Mouse (Mus musculus) forebrain, embryonic 11.5 days (tissue): ENCODE data around the gene Eloa. TPM values are rescaled to one million over a fixed set of nuclear protein-coding genes. Genes with fewer than 3 reads are reported as not detected.
A peak's percentile ranks its signal among the peaks of the same experiment; 100 is the strongest.

ENCODE experiments used
- ATAC-seq: fragments of 200-750 bp; cut with Nextera tagmentation; replicated peaks from 2 replicates; pipeline ENCODE4 v1.8.0; 2017; ENCODE audit warnings: moderate TSS enrichment; ENCODE audit not compliant: low FRiP score
- DNase-seq: peaks from one replicate; pipeline ENCODE4 v3.0.0-alpha.2; 2017; ENCODE audit warnings: low spot score
- H3K27ac ChIP-seq: fragments of 300-500 bp; sonication (generic); 2 replicates; pipeline ENCODE4 v1.5.1; 2014; ENCODE audit warnings: low read depth, low read length
- H3K27me3 ChIP-seq: fragments of 300-500 bp; sonication (generic); 2 replicates; pipeline ENCODE4 v1.6.1; 2014; ENCODE audit warnings: mild to moderate bottlenecking, low read length, mixed read lengths; ENCODE audit not compliant: control insufficient read depth, insufficient read depth
- H3K36me3 ChIP-seq: fragments of 300-500 bp; sonication (generic); 2 replicates; pipeline ENCODE4 v1.6.1; 2014; ENCODE audit warnings: mild to moderate bottlenecking, low read length, moderate library complexity, mixed read lengths; ENCODE audit not compliant: control insufficient read depth, insufficient read depth
- H3K4me1 ChIP-seq: fragments of 300-500 bp; sonication (generic); replicated peaks from 2 replicates; pipeline ENCODE4 v1.6.1; 2014; ENCODE audit warnings: low read length, mixed read lengths; ENCODE audit not compliant: control insufficient read depth, insufficient read depth
- H3K4me2 ChIP-seq: fragments of 300-500 bp; sonication (generic); 2 replicates; pipeline ENCODE4 v1.6.1; 2014; ENCODE audit warnings: low read depth, mild to moderate bottlenecking, low read length, moderate library complexity, mixed read lengths; ENCODE audit not compliant: severe bottlenecking
- H3K4me3 ChIP-seq: fragments of 300-500 bp; sonication (generic); 2 replicates; pipeline ENCODE4 v1.5.1; 2014; ENCODE audit warnings: low read depth, low read length
- H3K9ac ChIP-seq: fragments of 300-500 bp; sonication (generic); 2 replicates; pipeline ENCODE4 v1.6.1; 2014; ENCODE audit warnings: low read length
- H3K9me3 ChIP-seq: fragments of 300-500 bp; sonication (generic); 2 replicates; pipeline ENCODE4 v1.6.1; 2016; ENCODE audit warnings: low read length, mixed read lengths; ENCODE audit not compliant: control insufficient read depth
- WGBS: fragments of 180-500 bp; shearing (Covaris S2); extraction: QIAGEN DNeasy Blood & Tissue Kit; methylation state at CpG from one replicate; pipeline ENCODE4 v1.1.7; 2014; 5-methylcytosine and 5-hydroxymethylcytosine counted together
- polyA plus RNA-seq: library from polyadenylated mRNA; unstranded; fragments of >200 nt; fragmentation: Nextera tagmentation; extraction: Ambion mirVana; gene quantifications from 2 replicates; pipeline ENCODE4 v1.2.1, GENCODE M21; 2014

Eloa gene
- polyA plus RNA-seq, 1 experiment from 2014 or later: 41.0 TPM

GRCm38 (mm10) chr4:136046888-136047287 lies 25.3 kb upstream of the Eloa start:
- Histone ChIP-seq H3K36me3 (peaks cover 9% of the 10 kb centered on the region), H3K9ac (no peak overlapping the region), H3K9me3 (no peaks in the 10 kb centered on the region), H3K27me3 (no peaks in the 10 kb centered on the region), H3K4me3 (no peak overlapping the region), H3K4me2 (no peak overlapping the region), H3K4me1 (peaks cover 8% of the 10 kb centered on the region; the same call in 1 of the 2 replicates), H3K27ac (no peak overlapping the region)
- no peak for ATAC-seq
- 84% methylated on average over 6 of the region's 6 CpGs for WGBS
- DNase-seq: no peak

GRCm38 (mm10) chr4:136045091-136045490 lies 23.5 kb upstream of the Eloa start:
- no peaks in the 10 kb centered on the region for H3K27me3 ChIP-seq
- H3K27ac ChIP-seq: no peak overlapping the region
- peaks cover 6% of the 10 kb centered on the region for H3K36me3 ChIP-seq
- no peak overlapping the region for H3K9ac ChIP-seq
- no peak overlapping the region for H3K4me3 ChIP-seq
- H3K4me1 ChIP-seq: 0 out of 2 replicates have a peak, but pooled peaks cover 1% of the 10 kb centered on the region
- no peak overlapping the region for H3K4me2 ChIP-seq
- ATAC-seq (no peak), DNase-seq (no peak)
- H3K9me3 ChIP-seq: no peaks in the 10 kb centered on the region
- WGBS: 91% methylated on average over 5 of the region's 5 CpGs

- Histone ChIP-seq H3K4me2 (no peak overlapping the region), H3K9me3 (no peaks in the 10 kb centered on the region), H3K36me3 (no peaks in the 10 kb centered on the region), H3K4me3 (no peak overlapping the region), H3K27me3 (no peaks in the 10 kb centered on the region), H3K27ac (no peak overlapping the region), H3K4me1 (no peaks in the 10 kb centered on the region), H3K9ac (no peak overlapping the region)
- ATAC-seq (no peak), DNase-seq (no peak)
- 86% methylated on average over 6 of the region's 6 CpGs for WGBS
Measured at GRCm38 (mm10) chr4:136043784-136044400, 22.3 kb upstream of the Eloa start.

- Histone ChIP-seq H3K4me1 (peaks cover 6% of the 10 kb centered on the region; the same call in 1 of the 2 replicates), H3K36me3 (no peaks in the 10 kb centered on the region), H3K27me3 (no peaks in the 10 kb centered on the region), H3K9ac (no peak overlapping the region), H3K9me3 (no peaks in the 10 kb centered on the region), H3K27ac (no peak overlapping the region), H3K4me2 (no peak overlapping the region), H3K4me3 (no peak overlapping the region)
- ATAC-seq: no peak
- 79% methylated on average over 4 of the region's 4 CpGs for WGBS
- no peak for DNase-seq
Measured at GRCm38 (mm10) chr4:136035078-136035477, 13.5 kb upstream of the Eloa start.

GRCm38 (mm10) chr4:136033231-136033630 lies 11.7 kb upstream of the Eloa start:
- H3K36me3 ChIP-seq: no peaks in the 10 kb centered on the region
- no peaks in the 10 kb centered on the region for H3K9me3 ChIP-seq
- 94% methylated on average over 1 of the region's 1 CpGs for WGBS
- no peak overlapping the region for H3K4me3 ChIP-seq
- H3K4me2 ChIP-seq: no peak overlapping the region
- no peaks in the 10 kb centered on the region for H3K27me3 ChIP-seq
- no peak for ATAC-seq
- no peak overlapping the region for H3K9ac ChIP-seq
- H3K27ac ChIP-seq: no peak overlapping the region
- DNase-seq: no peak
- peaks cover 6% of the 10 kb centered on the region; the same call in 1 of the 2 replicates for H3K4me1 ChIP-seq

- peak overlapping the region; percentile 21; the same call in 1 of the 2 replicates for H3K4me2 ChIP-seq
- H3K27me3 ChIP-seq: no peaks in the 10 kb centered on the region
- DNase-seq (peak; percentile 65), ATAC-seq (peak; percentile 63)
- H3K27ac ChIP-seq: peak overlapping the region; percentile 67; the same call in 1 of the 2 replicates
- no peaks in the 10 kb centered on the region for H3K36me3 ChIP-seq
- peaks cover 6% of the 10 kb centered on the region; the same call in 1 of the 2 replicates for H3K4me1 ChIP-seq
- H3K9ac ChIP-seq: peak overlapping the region; percentile 45; the same call in 1 of the 2 replicates
- no peak overlapping the region for H3K4me3 ChIP-seq
- no peaks in the 10 kb centered on the region for H3K9me3 ChIP-seq
- WGBS: 2% methylated on average over 8 of the region's 8 CpGs
Measured at GRCm38 (mm10) chr4:136030968-136031909, 9.7 kb upstream of the Eloa start.

- Histone ChIP-seq H3K27me3 (no peaks in the 10 kb centered on the region), H3K27ac (no peak overlapping the region), H3K9ac (no peak overlapping the region), H3K4me3 (no peak overlapping the region), H3K36me3 (no peaks in the 10 kb centered on the region), H3K4me1 (peaks cover 6% of the 10 kb centered on the region; the same call in 1 of the 2 replicates), H3K4me2 (no peak overlapping the region), H3K9me3 (no peaks in the 10 kb centered on the region)
- DNase-seq: no peak
- WGBS: 92% methylated on average over 5 of the region's 5 CpGs
- no peak for ATAC-seq
Measured at GRCm38 (mm10) chr4:136028689-136029088, 7.1 kb upstream of the Eloa start.

GRCm38 (mm10) chr4:136028132-136028564 lies 6.6 kb upstream of the Eloa start:
- no peak for DNase-seq
- WGBS: 87% methylated on average over 19 of the region's 19 CpGs
- no peaks in the 10 kb centered on the region for H3K27me3 ChIP-seq
- no peak overlapping the region for H3K4me2 ChIP-seq
- H3K9me3 ChIP-seq: no peaks in the 10 kb centered on the region
- H3K27ac ChIP-seq: no peak overlapping the region
- no peak overlapping the region for H3K9ac ChIP-seq
- ATAC-seq: no peak
- no peak overlapping the region for H3K4me3 ChIP-seq
- H3K36me3 ChIP-seq: no peaks in the 10 kb centered on the region
- H3K4me1 ChIP-seq: peaks cover 6% of the 10 kb centered on the region; the same call in 1 of the 2 replicates
